Mouse (Mus musculus) limb, embryonic 11.5 days (tissue): ENCODE data around the gene Grin1. TPM values are rescaled to one million over a fixed set of nuclear protein-coding genes. Genes with fewer than 3 reads are reported as not detected.
A peak's percentile ranks its signal among the peaks of the same experiment; 100 is the strongest.

Experiments used
- ATAC-seq: fragments of 200-750 bp; cut with Nextera tagmentation; 2 replicates; pipeline ENCODE4 v1.8.0; 2017; ENCODE audit warnings: low read depth; ENCODE audit not compliant: insufficient number of reproducible peaks, low FRiP score, low TSS enrichment
- DNase-seq: peaks from one replicate; pipeline ENCODE4 v3.0.0-alpha.2; 2015; ENCODE audit warnings: low spot score
- H3K27ac ChIP-seq: fragments of 300-500 bp; sonication (generic); replicated peaks from 2 replicates; pipeline ENCODE4 v1.5.1; 2014; ENCODE audit warnings: low read depth, mild to moderate bottlenecking, low read length
- H3K27me3 ChIP-seq: fragments of 300-500 bp; sonication (generic); 2 replicates; pipeline ENCODE4 v1.6.1; 2014; ENCODE audit warnings: mild to moderate bottlenecking, low read length, mixed read lengths; ENCODE audit not compliant: control insufficient read depth, insufficient read depth
- H3K36me3 ChIP-seq: fragments of 300-500 bp; sonication (generic); 2 replicates; pipeline ENCODE4 v1.6.1; 2014; ENCODE audit warnings: mild to moderate bottlenecking, low read length, moderate library complexity, mixed read lengths; ENCODE audit not compliant: control insufficient read depth, insufficient read depth
- H3K4me1 ChIP-seq: fragments of 300-500 bp; sonication (generic); 2 replicates; pipeline ENCODE4 v1.6.1; 2014; ENCODE audit warnings: low read length, mixed read lengths; ENCODE audit not compliant: control insufficient read depth, insufficient read depth
- H3K4me2 ChIP-seq: fragments of 300-500 bp; sonication (generic); 2 replicates; pipeline ENCODE4 v1.6.1; 2014; ENCODE audit warnings: low read depth, mild to moderate bottlenecking, moderate library complexity; ENCODE audit not compliant: severe bottlenecking
- H3K4me3 ChIP-seq: fragments of 300-500 bp; sonication (generic); 2 replicates; pipeline ENCODE4 v1.5.1; 2014; ENCODE audit warnings: low read depth, low read length
- H3K9ac ChIP-seq: fragments of 300-500 bp; sonication (generic); 2 replicates; pipeline ENCODE4 v1.6.1; 2014; ENCODE audit warnings: mild to moderate bottlenecking, low read length
- H3K9me3 ChIP-seq: fragments of 300-500 bp; sonication (generic); 2 replicates; pipeline ENCODE4 v1.6.1; 2016; ENCODE audit warnings: low read length; ENCODE audit not compliant: control insufficient read depth
- WGBS: fragments of 180-500 bp; shearing (Covaris S2); extraction: QIAGEN DNeasy Blood & Tissue Kit; methylation state at CpG from one replicate; pipeline ENCODE4 v1.1.7; 2014; 5-methylcytosine and 5-hydroxymethylcytosine counted together
- polyA plus RNA-seq: library from polyadenylated mRNA; unstranded; fragments of >200 nt; fragmentation: Nextera tagmentation; extraction: Ambion mirVana; gene quantifications from 2 replicates; pipeline ENCODE4 v1.2.1, GENCODE M21; 2014

Gene Grin1
- polyA plus RNA-seq, 1 experiment from 2014 or later: 0.60 TPM

GRCm38 (mm10) chr2:25286837-25287636 lies 31.9 kb downstream of the Grin1 start:
- ATAC-seq (no peak), DNase-seq (no peak)
- Histone ChIP-seq H3K4me3 (no peak overlapping the region), H3K36me3 (peaks cover 16% of the 10 kb centered on the region; the same call in 1 of the 2 replicates), H3K27me3 (peaks cover 44% of the 10 kb centered on the region), H3K4me2 (no peak overlapping the region), H3K27ac (no peak overlapping the region), H3K4me1 (peaks cover 1% of the 10 kb centered on the region; the same call in 1 of the 2 replicates), H3K9me3 (no peaks in the 10 kb centered on the region), H3K9ac (no peak overlapping the region)
- 65% methylated on average over 7 of the region's 7 CpGs for WGBS

- Histone ChIP-seq H3K36me3 (peaks cover 18% of the 10 kb centered on the region; the same call in 1 of the 2 replicates), H3K9me3 (no peaks in the 10 kb centered on the region), H3K27me3 (peaks cover 37% of the 10 kb centered on the region), H3K9ac (no peak overlapping the region), H3K4me1 (no peaks in the 10 kb centered on the region), H3K4me3 (no peak overlapping the region), H3K4me2 (no peak overlapping the region), H3K27ac (no peak overlapping the region)
- DNase-seq (no peak), ATAC-seq (no peak)
- WGBS: 67% methylated on average over 1 of the region's 1 CpGs
Observed at GRCm38 (mm10) chr2:25286314-25286713, 32.7 kb downstream of the Grin1 start.

DNA sequence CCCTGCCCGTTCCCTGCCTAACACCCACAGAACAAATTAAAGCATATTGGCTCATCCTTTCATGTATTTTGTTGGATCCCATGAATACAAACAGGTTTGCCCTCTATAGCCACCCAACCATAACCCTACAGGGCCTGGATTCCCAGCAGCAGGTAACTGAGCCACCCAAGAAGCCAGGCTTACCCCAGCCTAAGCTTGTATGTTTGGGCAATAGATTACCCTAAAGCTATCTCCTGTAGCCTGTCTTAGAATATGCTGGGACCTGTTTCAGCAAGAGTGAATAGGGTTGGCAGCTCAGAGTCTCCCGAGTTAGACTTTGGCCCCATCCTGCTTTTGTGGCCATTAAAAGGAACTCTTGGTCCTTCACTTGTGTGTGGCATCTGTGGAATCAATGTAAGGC lies 33.4 kb downstream of the Grin1 start:
- Histone ChIP-seq H3K9me3 (no peaks in the 10 kb centered on the region), H3K4me1 (no peaks in the 10 kb centered on the region), H3K4me3 (no peak overlapping the region), H3K36me3 (peaks cover 23% of the 10 kb centered on the region), H3K27me3 (peaks cover 29% of the 10 kb centered on the region), H3K9ac (no peak overlapping the region), H3K4me2 (no peak overlapping the region), H3K27ac (no peak overlapping the region)
- 91% methylated on average over 2 of the region's 2 CpGs for WGBS
- ATAC-seq (no peak), DNase-seq (no peak)

DNA sequence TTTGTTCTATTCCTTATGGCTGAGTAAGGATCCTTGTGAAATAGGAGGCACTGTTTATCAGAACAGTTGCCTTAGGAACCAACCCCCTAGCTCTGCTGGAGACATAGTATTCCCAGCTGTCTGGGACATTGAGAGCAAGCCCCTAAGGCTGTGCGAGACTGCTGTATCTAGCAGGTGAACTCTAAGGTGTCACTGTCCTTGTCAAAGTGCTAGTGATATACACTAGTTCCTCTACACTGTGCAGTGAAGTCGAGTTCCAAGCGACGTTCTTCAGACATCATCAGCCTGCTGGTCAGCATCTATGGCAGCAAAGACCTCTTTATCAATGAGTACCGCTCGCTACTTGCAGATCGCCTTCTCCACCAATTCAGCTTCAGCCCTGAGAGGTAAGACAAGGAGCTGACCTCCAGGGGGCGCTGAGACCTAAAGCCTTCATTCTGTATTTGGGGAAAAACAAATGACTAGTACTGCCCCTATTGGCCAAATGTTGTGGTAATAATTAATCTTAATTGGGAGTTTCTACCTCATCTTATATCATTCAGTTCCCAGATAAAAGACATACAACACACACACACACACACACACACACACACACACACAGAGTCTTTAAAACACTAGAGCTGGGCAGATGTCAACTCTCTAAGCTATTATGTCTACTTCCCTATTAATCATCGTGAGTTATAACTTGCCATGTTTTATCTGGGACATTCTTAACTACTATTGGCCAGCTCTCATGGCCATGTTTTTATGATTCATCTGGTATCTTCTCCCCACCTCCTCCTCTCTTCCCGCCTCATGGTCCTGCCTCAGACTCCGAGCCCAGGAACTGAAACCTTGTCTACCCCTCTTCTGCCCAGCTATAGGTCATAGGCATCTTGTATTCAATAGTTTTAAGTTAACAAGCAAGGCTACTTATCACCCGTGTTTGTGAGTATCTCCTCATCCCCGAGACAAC lies 39.8 kb downstream of the Grin1 start:
- Histone ChIP-seq H3K4me3 (no peak overlapping the region), H3K9ac (no peak overlapping the region), H3K4me1 (no peaks in the 10 kb centered on the region), H3K9me3 (no peaks in the 10 kb centered on the region), H3K27me3 (no peaks in the 10 kb centered on the region), H3K36me3 (peaks cover 43% of the 10 kb centered on the region), H3K4me2 (no peak overlapping the region), H3K27ac (no peak overlapping the region)
- peak; percentile 87 for DNase-seq
- ATAC-seq: no peak
- 63% methylated on average over 13 of the region's 13 CpGs for WGBS

DNA sequence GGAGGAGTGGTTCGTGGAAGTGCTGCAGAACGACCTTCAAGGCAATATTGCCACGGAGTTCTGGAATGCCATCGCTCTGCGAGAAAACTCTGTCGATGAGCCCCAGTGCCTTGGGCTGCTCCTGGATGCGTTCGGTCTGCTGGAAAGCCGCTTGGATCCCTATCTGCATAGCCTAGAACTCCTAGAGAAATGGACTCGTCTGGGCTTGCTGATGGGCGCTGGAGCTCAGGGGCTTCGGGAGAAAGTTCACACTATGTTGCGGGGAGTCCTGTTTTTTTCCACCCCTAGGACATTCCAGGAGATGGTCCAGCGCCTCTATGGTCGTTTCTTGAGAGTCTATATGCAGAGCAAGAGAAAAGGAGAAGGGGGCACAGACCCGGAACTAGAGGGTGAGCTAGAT lies 46.0 kb downstream of the Grin1 start:
- Histone ChIP-seq H3K27me3 (no peaks in the 10 kb centered on the region), H3K36me3 (peaks cover 21% of the 10 kb centered on the region), H3K4me2 (peak overlapping the region; percentile 96), H3K4me3 (peak overlapping the region; percentile 95), H3K9ac (peak overlapping the region; percentile 83), H3K9me3 (no peaks in the 10 kb centered on the region), H3K27ac (no peak overlapping the region), H3K4me1 (peaks cover 18% of the 10 kb centered on the region)
- ATAC-seq: no peak
- 32% methylated on average over 16 of the region's 16 CpGs for WGBS
- DNase-seq: no peak

DNA sequence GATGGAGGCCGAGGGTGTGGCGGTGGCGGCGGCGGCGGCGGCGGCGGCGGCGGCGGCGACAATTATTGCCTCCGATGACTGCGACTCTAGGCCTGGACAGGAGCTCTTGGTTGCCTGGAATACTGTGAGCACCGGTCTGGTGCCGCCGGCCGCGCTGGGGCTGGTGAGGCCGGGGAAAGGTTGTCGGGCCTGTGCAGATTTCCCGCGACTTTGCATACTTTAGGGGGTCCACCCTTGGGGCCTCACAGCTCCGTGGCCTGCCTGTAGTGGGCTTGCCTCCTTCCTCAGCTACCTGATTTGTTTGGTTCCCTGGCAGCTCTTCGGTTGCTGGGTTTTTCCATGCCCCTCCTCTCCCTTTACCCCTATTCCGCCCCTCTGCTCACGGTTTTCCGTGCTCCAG lies 46.5 kb downstream of the Grin1 start:
- under 1% methylated on average over 29 of the region's 29 CpGs for whole genome bisulfite sequencing
- peaks cover 18% of the 10 kb centered on the region for H3K4me1 ChIP-seq
- H3K27ac ChIP-seq: no peak overlapping the region
- H3K27me3 ChIP-seq: no peaks in the 10 kb centered on the region
- peak overlapping the region; percentile 96 for H3K4me2 ChIP-seq
- peak overlapping the region; percentile 83 for H3K9ac ChIP-seq
- ATAC-seq: peak; percentile 75
- H3K9me3 ChIP-seq: no peaks in the 10 kb centered on the region
- peak overlapping the region; percentile 95 for H3K4me3 ChIP-seq
- H3K36me3 ChIP-seq: peaks cover 18% of the 10 kb centered on the region
- DNase-seq: no peak

DNA sequence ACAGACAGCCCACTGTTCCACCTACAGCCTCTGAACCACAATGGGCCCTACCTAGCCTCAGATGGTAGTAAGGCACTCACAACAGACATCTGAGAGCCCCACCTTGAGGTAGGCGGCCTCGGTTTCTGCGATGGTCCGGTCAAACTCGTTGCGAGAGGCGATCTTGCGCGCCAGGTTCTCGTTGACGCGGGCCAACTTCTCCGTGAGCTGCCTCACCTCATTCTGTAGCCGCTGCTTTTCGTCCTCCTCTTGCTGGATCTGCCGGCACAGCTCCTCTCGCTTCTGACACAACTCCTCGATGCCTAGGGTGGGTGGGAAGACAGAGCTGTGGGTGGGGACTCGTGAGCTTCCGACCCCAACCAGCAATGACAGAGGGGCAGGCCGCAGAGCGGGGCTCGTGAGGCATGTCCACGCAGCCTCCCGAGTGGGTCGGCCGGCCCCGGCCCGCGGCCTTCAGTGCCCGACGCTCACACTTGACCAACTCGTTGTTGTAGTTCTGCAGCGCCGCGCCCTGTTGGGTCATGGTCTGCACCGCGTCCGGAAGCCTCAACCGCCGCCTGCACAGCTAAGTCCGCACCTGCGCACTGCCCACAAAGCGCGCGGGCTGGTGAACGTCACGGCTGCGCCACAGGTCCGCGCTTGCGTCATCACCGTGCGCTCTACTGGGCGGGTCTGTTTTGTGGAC lies 47.0 kb downstream of the Grin1 start, which contains the start of the genes Ssna1 and Anapc2:
Ssna1 (minus strand) TSS at position 612 of the 685 bp plus-strand sequence.
Anapc2 (plus strand) TSS at position 652 of the 685 bp plus-strand sequence.
- H3K36me3 ChIP-seq: peaks cover 18% of the 10 kb centered on the region
- WGBS: under 1% methylated on average over 55 of the region's 55 CpGs

More for the DNA sequence above, 47.0 kb downstream of the Grin1 start, which contains the start of the genes Ssna1 and Anapc2:
- Histone ChIP-seq H3K27ac (no peak within 1 kb of the TSS; the same call in 1 of the 2 replicates), H3K4me3 (peak within 1 kb of the TSS; percentile 95), H3K4me1 (peaks cover 18% of the 10 kb centered on the region), H3K27me3 (no peaks in the 10 kb centered on the region), H3K9ac (peak within 1 kb of the TSS; percentile 83), H3K9me3 (no peaks in the 10 kb centered on the region), H3K4me2 (peak within 1 kb of the TSS; percentile 96)
- DNase-seq (peak; percentile 100), ATAC-seq (peak; percentile 93)
